ENCODE assay signal across 8 mouse cellular contexts in genomic region chr12:77237950-77238530, GRCm38 (mm10). TPM values are rescaled to one million over a fixed set of nuclear protein-coding genes. Genes with fewer than 3 reads are reported as not detected.
A peak's percentile ranks its signal among the peaks of the same experiment; 100 is the strongest.
DNase-seq lines count a peak whose midpoint lies in the region; ATAC-seq lines count a peak whose summit lies in the region.

TSS of gene Fut8 (plus strand) at chr12:77238125.

- peak within 1 kb of the TSS; percentile 91 for H3K4me3 ChIP-seq in forebrain, embryonic 10.5 days
- H3K4me3 ChIP-seq in heart, embryonic 16.5 days (ENCODE audit: low read length): peak within 1 kb of the TSS; percentile 95
- peak within 1 kb of the TSS; percentile 92 for H3K4me3 ChIP-seq in liver, embryonic 15.5 days (replicated peaks)
- peak within 1 kb of the TSS; percentile 84 for H3K4me3 ChIP-seq in neural tube, embryonic 12.5 days

- peak; percentile 63 for DNase-seq in c-Kit-negative CD71-positive TER-119-positive erythroid progenitor cells, embryonic 14.5 days (ENCODE audit: low read depth, low spot score)
- peak; percentile 88 for DNase-seq in forebrain, embryonic 10.5 days (ENCODE audit: extremely low spot score, low spot score)
- DNase-seq in kidney, postnatal 36 days: peak; percentile 94 to 96
- DNase-seq in telencephalon, adult 2 months (ENCODE audit: low read depth, low spot score): peak; percentile 74

- no peaks in the 10 kb centered on the region for H3K9me3 ChIP-seq in forebrain, embryonic 10.5 days
- no peaks in the 10 kb centered on the region for H3K9me3 ChIP-seq in heart, embryonic 16.5 days (replicated peaks; ENCODE audit: control insufficient read depth, low read length)
- H3K9me3 ChIP-seq in liver, embryonic 15.5 days (replicated peaks): no peaks in the 10 kb centered on the region
- H3K9me3 ChIP-seq in neural tube, embryonic 12.5 days: no peaks in the 10 kb centered on the region

- peak within 1 kb of the TSS; percentile 96 for H3K9ac ChIP-seq in heart, embryonic 16.5 days (ENCODE audit: low read length)
- peak within 1 kb of the TSS; percentile 86 for H3K9ac ChIP-seq in liver, embryonic 15.5 days
- H3K9ac ChIP-seq in neural tube, embryonic 12.5 days: peak within 1 kb of the TSS; percentile 87

- WGBS in forebrain, embryonic 10.5 days: under 1% methylated on average over 46 of the region's 46 CpGs
- under 1% methylated on average over 46 of the region's 46 CpGs for WGBS in heart, embryonic 16.5 days
- WGBS in liver, embryonic 15.5 days (ENCODE audit: insufficient replicate concordance): under 1% methylated on average over 46 of the region's 46 CpGs
- 0% methylated on average over 46 of the region's 46 CpGs for WGBS in neural tube, embryonic 12.5 days

- H3K27me3 ChIP-seq in forebrain, embryonic 10.5 days (ENCODE audit: poor library complexity, severe bottlenecking): no peaks in the 10 kb centered on the region
- no peaks in the 10 kb centered on the region for H3K27me3 ChIP-seq in heart, embryonic 16.5 days (ENCODE audit: control insufficient read depth, insufficient read depth, low read length)
- H3K27me3 ChIP-seq in liver, embryonic 15.5 days: no peaks in the 10 kb centered on the region
- no peaks in the 10 kb centered on the region for H3K27me3 ChIP-seq in neural tube, embryonic 12.5 days (replicated peaks)

- H3K4me2 ChIP-seq in heart, embryonic 16.5 days (ENCODE audit: low read depth, low read length): peak within 1 kb of the TSS; percentile 96
- H3K4me2 ChIP-seq in liver, embryonic 15.5 days: peak within 1 kb of the TSS; percentile 98
- H3K4me2 ChIP-seq in neural tube, embryonic 12.5 days (replicated peaks): peak within 1 kb of the TSS; percentile 80

- H3K4me1 ChIP-seq in forebrain, embryonic 10.5 days: peaks cover 21% of the 10 kb centered on the region
- H3K4me1 ChIP-seq in heart, embryonic 16.5 days (ENCODE audit: control insufficient read depth, insufficient read depth, low read length): peaks cover 3% of the 10 kb centered on the region; the same call in 1 of the 2 replicates
- peaks cover 24% of the 10 kb centered on the region for H3K4me1 ChIP-seq in liver, embryonic 15.5 days (replicated peaks)
- no peaks in the 10 kb centered on the region; the same call in 1 of the 2 replicates for H3K4me1 ChIP-seq in neural tube, embryonic 12.5 days

- peak; percentile 58 for ATAC-seq in CD4-positive, CD25-positive, alpha-beta regulatory T cell, adult 4 months
- ATAC-seq in heart, embryonic 16.5 days (replicated peaks; ENCODE audit: extremely low read depth, insufficient read depth, low FRiP score): peak; percentile 85
- ATAC-seq in liver, embryonic 15.5 days (ENCODE audit: insufficient read depth): peak; percentile 81
- ATAC-seq in neural tube, embryonic 12.5 days (ENCODE audit: low FRiP score, low read depth): peak; percentile 88

- H3K27ac ChIP-seq in forebrain, embryonic 10.5 days: peak within 1 kb of the TSS; percentile 98
- peak within 1 kb of the TSS; percentile 93 for H3K27ac ChIP-seq in heart, embryonic 16.5 days (ENCODE audit: low read length)
- H3K27ac ChIP-seq in liver, embryonic 15.5 days (replicated peaks): peak within 1 kb of the TSS; percentile 85
- H3K27ac ChIP-seq in neural tube, embryonic 12.5 days: peak within 1 kb of the TSS; percentile 98

- no peaks in the 10 kb centered on the region for H3K36me3 ChIP-seq in forebrain, embryonic 10.5 days (replicated peaks)
- no peaks in the 10 kb centered on the region for H3K36me3 ChIP-seq in heart, embryonic 16.5 days (ENCODE audit: control insufficient read depth, insufficient read depth)
- H3K36me3 ChIP-seq in liver, embryonic 15.5 days (replicated peaks): no peaks in the 10 kb centered on the region
- H3K36me3 ChIP-seq in neural tube, embryonic 12.5 days: no peaks in the 10 kb centered on the region

RNA-seq across cellular contexts. Expression of gene Fut8, which starts in this region (rescaled TPM):
- 10 to 100 TPM; 12.3 to 15.5 TPM for polyA plus RNA-seq in CD4-positive, CD25-positive, alpha-beta regulatory T cell, adult 4 months (2017; shearing (Covaris generic))
- polyA plus RNA-seq in forebrain, embryonic 10.5 days (2016; fragmentation: Nextera tagmentation; extraction: Ambion mirVana): 29.3 and 30.3 TPM in 2 replicates
- polyA plus RNA-seq in heart, embryonic 16.5 days (2015; fragmentation: Nextera tagmentation; extraction: Ambion mirVana): 16.3 and 19.6 TPM in 2 replicates
- 8.8 and 9.7 TPM in 2 replicates for polyA plus RNA-seq in liver, embryonic 15.5 days (2015; fragmentation: Nextera tagmentation; extraction: Ambion mirVana)
- polyA plus RNA-seq in neural tube, embryonic 12.5 days (2016; fragmentation: Nextera tagmentation; extraction: Ambion mirVana): 38.9 and 42.6 TPM in 2 replicates

Comparison
In these comparisons a context has a peak if more than half of its experiments do, and no peak if none do; other contexts are left out.
1. Peak in every context shown above with its lines: DNase-seq, ATAC-seq, H3K4me3 ChIP-seq and H3K27ac ChIP-seq.